Mouse (Mus musculus) liver, adult 2 months (tissue): ENCODE measurements around the gene Syce3.

ENCODE experiments used
- CTCF ChIP-seq: fragments of 200-500 bp; IDR thresholded peaks from 2 replicates; pipeline ENCODE4 v1.5.1; 2011; ENCODE audit warnings: low read depth, low read length, control low read depth
- POLR2A ChIP-seq: fragments of 200-500 bp; IDR thresholded peaks from 2 replicates; pipeline ENCODE4 v1.6.1; 2011; ENCODE audit warnings: low read length, control low read depth; ENCODE audit not compliant: insufficient read depth; ENCODE audit errors: extremely low read depth

GRCm38 (mm10) chr15:89428136-89428790 lies 18.0 kb upstream of the Syce3 start:
- TF ChIP-seq POLR2A (no peak), CTCF (no peak)
